Mouse (Mus musculus): ENCODE results near the gene Rasl10a.
"Not testable (repeated sequence)": the region's sequence is repeated elsewhere in the genome, so short reads cannot be mapped to it uniquely, and the experiment has no call there.

Gene Rasl10a

GRCm38 (mm10) chr11:5076843-5077242 lies 18.9 kb downstream of the Rasl10a start:
- DNase-seq (ENCODE audit: low spot score), result not testable (repeated sequence)

- DNase-seq (ENCODE audit: low spot score), result no peak
These were observed 31.2 kb downstream of the Rasl10a start for GRCm38 (mm10) chr11:5089147-5089546.

- DNase-seq (ENCODE audit: low spot score), result no peak
These were observed 33.8 kb downstream of the Rasl10a start for GRCm38 (mm10) chr11:5091706-5092105.

GRCm38 (mm10) chr11:5095877-5096276 lies 37.9 kb downstream of the Rasl10a start:
- DNase-seq (ENCODE audit: low spot score), result no peak

GRCm38 (mm10) chr11:5096480-5097020 lies 38.6 kb downstream of the Rasl10a start:
- DNase-seq (ENCODE audit: low spot score), result no peak

GRCm38 (mm10) chr11:5098035-5098735 lies 40.3 kb downstream of the Rasl10a start:
- DNase-seq (ENCODE audit: low spot score), result peak; percentile 37

- peak; percentile 99 for DNase-seq (ENCODE audit: low spot score)
These were observed 41.0 kb downstream of the Rasl10a start, which contains the start of the genes Rhbdd3 and Ewsr1 for GRCm38 (mm10) chr11:5098736-5099542. Gene Rhbdd3, plus strand, starts transcription at chr11:5098926. Gene Ewsr1, minus strand, starts transcription at chr11:5099266.

GRCm38 (mm10) chr11:5099576-5100183 lies 41.8 kb downstream of the Rasl10a start:
- peak; percentile 76 for DNase-seq (ENCODE audit: low spot score)

GRCm38 (mm10) chr11:5100283-5100682 lies 42.4 kb downstream of the Rasl10a start:
- no peak for DNase-seq (ENCODE audit: low spot score)

- no peak for DNase-seq (ENCODE audit: low spot score)
These were observed 42.9 kb downstream of the Rasl10a start for GRCm38 (mm10) chr11:5100801-5101200.

GRCm38 (mm10) chr11:5101641-5102040 lies 43.7 kb downstream of the Rasl10a start:
- DNase-seq (ENCODE audit: low spot score), result no peak

- DNase-seq (ENCODE audit: low spot score), result no peak
These were observed 44.5 kb downstream of the Rasl10a start for GRCm38 (mm10) chr11:5102384-5102783.

- DNase-seq (ENCODE audit: low spot score), result no peak
These were observed 46.1 kb downstream of the Rasl10a start for GRCm38 (mm10) chr11:5103986-5104509.

- no peak for DNase-seq (ENCODE audit: low spot score)
These were observed 51.5 kb downstream of the Rasl10a start for GRCm38 (mm10) chr11:5109441-5109840.

Data from ovary, postnatal 14 days (tissue).